Mouse (Mus musculus) bone marrow, adult 2 months (tissue): ENCODE measurements at regions not wholly inside any gene's neighbourhood (a gene's known extent, or its start where the extent isn't known, plus 50 kb on each side); places are given as distances from the start of the nearest gene placed in this dataset.

ENCODE experiments used
- CTCF ChIP-seq: fragments of 200-500 bp; IDR thresholded peaks from 2 replicates; pipeline ENCODE4 v1.5.1; 2011; ENCODE audit warnings: low read length, control low read depth; ENCODE audit not compliant: control insufficient read depth, insufficient read depth
- POLR2A ChIP-seq: fragments of 200-500 bp; IDR thresholded peaks from 2 replicates; pipeline ENCODE4 v1.6.1; 2011; ENCODE audit warnings: low read depth, mild to moderate bottlenecking, control low read depth, low read length, borderline replicate concordance; ENCODE audit not compliant: control insufficient read depth

DNA sequence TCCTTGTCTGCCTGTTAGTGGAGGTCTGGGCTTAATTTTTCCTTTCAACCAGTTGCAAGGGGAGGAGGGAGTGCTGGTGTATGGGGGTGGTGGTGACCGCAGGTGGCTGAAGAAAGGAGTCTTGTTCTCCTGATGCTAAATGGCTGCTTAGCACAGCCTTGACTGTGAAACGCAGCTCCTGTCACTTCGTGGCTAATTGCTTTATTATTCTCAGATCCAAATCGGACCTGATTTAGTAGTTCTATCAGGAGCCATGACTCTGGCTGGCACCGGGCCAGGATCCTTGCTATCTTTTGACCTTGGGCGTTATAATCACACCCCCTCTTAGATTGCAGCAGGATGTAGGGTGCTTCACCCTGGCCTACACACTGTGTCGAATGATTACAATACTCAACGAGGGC lies 726.8 kb downstream of the Bcl11a start:
- TF ChIP-seq POLR2A (no peak), CTCF (no peak)
